Mouse (Mus musculus) liver, embryonic 15.5 days (tissue): ENCODE measurements around the gene Trim62. TPM values are rescaled to one million over a fixed set of nuclear protein-coding genes. Genes with fewer than 3 reads are reported as not detected.
A peak's percentile ranks its signal among the peaks of the same experiment; 100 is the strongest.
"Not testable (repeated sequence)": the region's sequence is repeated elsewhere in the genome, so short reads cannot be mapped to it uniquely, and the experiment has no call there.

Experiments
- ATAC-seq: fragments of 200-750 bp; cut with Nextera tagmentation; 2 replicates; pipeline ENCODE4 v1.8.0; 2017; ENCODE audit warnings: moderate number of reproducible peaks, mild to moderate bottlenecking, moderate library complexity; ENCODE audit not compliant: insufficient read depth
- H3K27ac ChIP-seq: fragments of 300-500 bp; sonication (generic); replicated peaks from 2 replicates; pipeline ENCODE4 v1.5.1; 2015; ENCODE audit warnings: mild to moderate bottlenecking, inconsistent platforms
- H3K27me3 ChIP-seq: fragments of 300-500 bp; sonication (generic); 2 replicates; pipeline ENCODE4 v1.6.1; 2015; ENCODE audit warnings: mild to moderate bottlenecking, inconsistent platforms
- H3K36me3 ChIP-seq: fragments of 300-500 bp; sonication (generic); replicated peaks from 2 replicates; pipeline ENCODE4 v1.6.1; 2015; ENCODE audit warnings: moderate library complexity, mild to moderate bottlenecking, inconsistent platforms
- H3K4me1 ChIP-seq: fragments of 300-500 bp; sonication (generic); replicated peaks from 2 replicates; pipeline ENCODE4 v1.6.1; 2015; ENCODE audit warnings: inconsistent platforms
- H3K4me2 ChIP-seq: fragments of 300-500 bp; sonication (generic); 2 replicates; pipeline ENCODE4 v1.6.1; 2015; ENCODE audit warnings: moderate library complexity, mild to moderate bottlenecking, inconsistent platforms
- H3K4me3 ChIP-seq: fragments of 300-500 bp; sonication (generic); replicated peaks from 2 replicates; pipeline ENCODE4 v1.5.1; 2015; ENCODE audit warnings: mild to moderate bottlenecking, inconsistent platforms
- H3K9ac ChIP-seq: fragments of 300-500 bp; sonication (generic); 2 replicates; pipeline ENCODE4 v1.6.1; 2015; ENCODE audit warnings: moderate library complexity, mild to moderate bottlenecking, inconsistent platforms
- H3K9me3 ChIP-seq: fragments of 300-500 bp; sonication (generic); replicated peaks from 2 replicates; pipeline ENCODE4 v1.6.1; 2016; ENCODE audit warnings: inconsistent platforms
- WGBS: fragments of 180-500 bp; shearing (Covaris S2); methylation state at CpG from one replicate; pipeline ENCODE4 v1.1.7; 2015; ENCODE audit warnings: mixed read lengths; ENCODE audit not compliant: insufficient replicate concordance; 5-methylcytosine and 5-hydroxymethylcytosine counted together
- polyA plus RNA-seq: library from polyadenylated mRNA; unstranded; fragments of >200 nt; fragmentation: Nextera tagmentation; extraction: Ambion mirVana; gene quantifications from 2 replicates; pipeline ENCODE4 v1.2.1, GENCODE M21; 2015

The Trim62 gene
- polyA plus RNA-seq, 1 experiment from 2014 or later, result 0.18 TPM

DNA sequence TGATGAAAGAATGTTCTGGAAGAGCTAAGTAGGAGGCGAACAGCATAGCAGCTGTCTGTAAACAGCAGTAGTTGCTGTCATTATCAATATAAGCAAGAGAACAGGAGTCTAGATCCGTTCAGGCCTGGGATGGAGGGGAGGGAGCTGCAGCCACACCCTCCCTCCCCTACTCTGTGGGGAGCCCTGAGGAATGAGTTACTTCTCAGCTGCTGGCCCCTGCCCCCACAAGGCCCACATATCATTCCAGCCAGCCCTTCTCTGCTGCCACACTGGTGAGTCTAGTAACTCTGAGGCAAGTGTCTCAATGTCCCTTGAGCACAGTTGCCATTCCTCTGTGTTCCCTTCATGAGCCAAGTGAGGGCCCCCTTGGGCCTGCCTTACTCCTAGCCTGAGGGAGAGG is 26.2 kb upstream of the Trim62 start:
- 19% methylated on average over 2 of the region's 2 CpGs for WGBS
- Histone ChIP-seq H3K27me3 (no peaks in the 10 kb centered on the region; the same call in 1 of the 2 replicates), H3K4me3 (no peak overlapping the region), H3K4me1 (peaks cover 48% of the 10 kb centered on the region), H3K36me3 (no peaks in the 10 kb centered on the region), H3K9me3 (no peaks in the 10 kb centered on the region), H3K9ac (peak overlapping the region; percentile 19), H3K4me2 (peak overlapping the region; percentile 40), H3K27ac (peak overlapping the region; percentile 90)
- peak; percentile 76 for ATAC-seq

GRCm38 (mm10) chr4:128858226-128858625 is 25.2 kb upstream of the Trim62 start:
- H3K9ac ChIP-seq, H3K36me3 ChIP-seq, H3K4me2 ChIP-seq, H3K4me3 ChIP-seq, H3K9me3 ChIP-seq, H3K27ac ChIP-seq, ATAC-seq, H3K27me3 ChIP-seq: not testable (repeated sequence)
- peaks cover 41% of the 10 kb centered on the region for H3K4me1 ChIP-seq

GRCm38 (mm10) chr4:128858878-128859277 is 24.5 kb upstream of the Trim62 start:
- H3K9ac ChIP-seq, result no peak overlapping the region
- H3K27me3 ChIP-seq, result peaks cover 2% of the 10 kb centered on the region; the same call in 1 of the 2 replicates
- H3K27ac ChIP-seq, result no peak overlapping the region
- H3K4me2 ChIP-seq, result no peak overlapping the region
- no peaks in the 10 kb centered on the region for H3K36me3 ChIP-seq
- H3K4me3 ChIP-seq, result no peak overlapping the region
- H3K4me1 ChIP-seq, result peaks cover 38% of the 10 kb centered on the region
- ATAC-seq, result no peak
- 58% methylated on average over 4 of the region's 4 CpGs for WGBS
- no peaks in the 10 kb centered on the region for H3K9me3 ChIP-seq

- WGBS, result 39% methylated on average over 19 of the region's 19 CpGs
- no peaks in the 10 kb centered on the region for H3K4me1 ChIP-seq
- H3K27me3 ChIP-seq, result peaks cover 41% of the 10 kb centered on the region
- no peak overlapping the region for H3K27ac ChIP-seq
- no peak overlapping the region for H3K9ac ChIP-seq
- no peak overlapping the region for H3K4me2 ChIP-seq
- H3K9me3 ChIP-seq, result no peaks in the 10 kb centered on the region
- ATAC-seq, result no peak
- no peaks in the 10 kb centered on the region for H3K36me3 ChIP-seq
- no peak overlapping the region for H3K4me3 ChIP-seq
Measured at GRCm38 (mm10) chr4:128872992-128873391, 10.4 kb upstream of the Trim62 start.

GRCm38 (mm10) chr4:128874062-128874461 is 9.3 kb upstream of the Trim62 start:
- H3K4me1 ChIP-seq, result no peaks in the 10 kb centered on the region
- no peaks in the 10 kb centered on the region for H3K9me3 ChIP-seq
- 79% methylated on average over 17 of the region's 17 CpGs for WGBS
- H3K27ac ChIP-seq, result no peak overlapping the region
- no peaks in the 10 kb centered on the region for H3K36me3 ChIP-seq
- H3K27me3 ChIP-seq, result peaks cover 51% of the 10 kb centered on the region
- no peak overlapping the region for H3K9ac ChIP-seq
- no peak overlapping the region for H3K4me2 ChIP-seq
- no peak overlapping the region for H3K4me3 ChIP-seq
- no peak for ATAC-seq

GRCm38 (mm10) chr4:128875439-128875838 is 7.9 kb upstream of the Trim62 start:
- no peaks in the 10 kb centered on the region for H3K36me3 ChIP-seq
- ATAC-seq, result no peak
- H3K4me1 ChIP-seq, result no peaks in the 10 kb centered on the region
- peaks cover 64% of the 10 kb centered on the region for H3K27me3 ChIP-seq
- 76% methylated on average over 11 of the region's 11 CpGs for WGBS
- no peaks in the 10 kb centered on the region for H3K9me3 ChIP-seq
- H3K4me3 ChIP-seq, result no peak overlapping the region
- no peak overlapping the region for H3K9ac ChIP-seq
- no peak overlapping the region for H3K27ac ChIP-seq
- H3K4me2 ChIP-seq, result no peak overlapping the region

- 33% methylated on average over 6 of the region's 6 CpGs for WGBS
- peaks cover 85% of the 10 kb centered on the region for H3K27me3 ChIP-seq
- no peaks in the 10 kb centered on the region for H3K9me3 ChIP-seq
- no peak for ATAC-seq
- no peak overlapping the region for H3K4me2 ChIP-seq
- no peaks in the 10 kb centered on the region for H3K4me1 ChIP-seq
- H3K27ac ChIP-seq, result no peak overlapping the region
- no peak overlapping the region for H3K4me3 ChIP-seq
- H3K36me3 ChIP-seq, result no peaks in the 10 kb centered on the region
- no peak overlapping the region for H3K9ac ChIP-seq
Measured at GRCm38 (mm10) chr4:128877520-128877919, 5.9 kb upstream of the Trim62 start.

GRCm38 (mm10) chr4:128878901-128879491 is 4.4 kb upstream of the Trim62 start:
- Histone ChIP-seq H3K9ac (no peak overlapping the region), H3K27me3 (peaks cover 92% of the 10 kb centered on the region), H3K4me3 (no peak overlapping the region), H3K27ac (no peak overlapping the region), H3K36me3 (no peaks in the 10 kb centered on the region), H3K9me3 (no peaks in the 10 kb centered on the region), H3K4me2 (no peak overlapping the region), H3K4me1 (peaks cover 9% of the 10 kb centered on the region)
- ATAC-seq, result no peak
- WGBS, result 35% methylated on average over 13 of the region's 13 CpGs

DNA sequence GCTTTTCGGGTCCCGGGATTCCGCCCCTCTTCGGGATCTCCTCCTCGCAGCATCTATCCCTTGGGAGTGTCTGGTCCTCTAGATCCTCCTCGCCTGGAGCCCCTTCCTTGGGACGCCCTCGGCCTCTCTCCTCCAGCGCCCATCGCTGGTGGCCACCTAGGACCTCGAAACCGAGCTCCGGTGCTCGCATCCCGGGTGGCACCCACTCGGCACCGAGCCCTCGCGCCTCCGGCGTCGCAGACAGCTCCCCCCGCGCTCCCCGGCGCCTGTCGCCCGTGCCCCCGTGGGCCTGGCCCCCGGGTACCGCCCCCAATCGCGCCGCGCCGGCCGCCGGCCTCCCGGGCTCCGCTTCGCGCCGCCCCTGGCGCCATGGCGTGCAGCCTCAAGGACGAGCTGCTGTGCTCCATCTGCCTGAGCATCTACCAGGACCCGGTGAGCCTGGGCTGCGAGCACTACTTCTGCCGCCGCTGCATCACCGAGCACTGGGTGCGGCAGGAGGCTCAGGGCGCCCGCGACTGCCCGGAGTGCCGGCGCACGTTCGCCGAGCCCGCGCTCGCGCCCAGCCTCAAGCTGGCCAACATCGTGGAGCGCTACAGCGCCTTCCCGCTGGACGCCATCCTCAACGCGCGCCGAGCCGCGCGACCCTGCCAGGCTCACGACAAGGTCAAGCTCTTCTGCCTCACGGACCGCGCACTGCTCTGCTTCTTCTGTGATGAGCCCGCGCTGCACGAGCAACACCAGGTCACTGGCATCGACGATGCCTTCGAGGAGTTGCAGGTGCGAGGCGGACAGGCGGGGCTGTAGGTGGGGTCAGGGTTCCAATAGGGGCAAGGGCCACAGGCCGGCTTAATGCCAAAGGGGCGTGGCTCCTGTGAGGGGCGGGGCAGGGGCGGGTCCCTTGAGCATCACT is 676 bp downstream of the Trim62 start:
- peaks cover 14% of the 10 kb centered on the region for H3K4me1 ChIP-seq
- peak overlapping the region; percentile 27; the same call in 1 of the 2 replicates for H3K9ac ChIP-seq
- H3K9me3 ChIP-seq, result no peaks in the 10 kb centered on the region
- peak overlapping the region; percentile 88 for H3K4me2 ChIP-seq
- no peaks in the 10 kb centered on the region for H3K36me3 ChIP-seq
- peaks cover 78% of the 10 kb centered on the region for H3K27me3 ChIP-seq
- peak overlapping the region; percentile 60 for H3K4me3 ChIP-seq
- H3K27ac ChIP-seq, result no peak overlapping the region
- WGBS, result under 1% methylated on average over 94 of the region's 94 CpGs
- ATAC-seq, result peak; percentile 31; the same call in 1 of the 2 replicates

DNA sequence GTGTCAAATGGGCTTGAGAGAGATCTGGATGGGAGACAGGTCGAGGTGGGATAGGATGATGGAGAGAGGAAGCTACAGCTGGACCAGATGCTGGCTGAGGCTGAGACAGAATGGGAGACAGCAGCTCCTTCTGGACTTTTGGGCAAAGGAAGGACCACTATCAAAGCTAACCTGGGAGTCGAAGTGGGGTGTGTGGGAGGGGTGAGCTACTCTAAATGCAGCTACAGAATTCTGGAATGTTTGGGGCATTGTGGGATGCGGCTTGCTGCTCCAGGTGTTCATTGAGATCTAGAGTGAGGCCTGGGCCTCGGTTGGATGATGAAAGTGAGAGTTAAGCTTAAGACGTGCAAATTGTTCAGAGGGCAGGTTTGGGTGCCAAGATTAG is 1.3 kb downstream of the Trim62 start:
- ATAC-seq, result no peak
- H3K27me3 ChIP-seq, result peaks cover 71% of the 10 kb centered on the region
- no peaks in the 10 kb centered on the region for H3K36me3 ChIP-seq
- H3K27ac ChIP-seq, result no peak overlapping the region
- peaks cover 14% of the 10 kb centered on the region for H3K4me1 ChIP-seq
- 48% methylated on average over 5 of the region's 5 CpGs for WGBS
- H3K9ac ChIP-seq, result no peak overlapping the region
- H3K9me3 ChIP-seq, result no peaks in the 10 kb centered on the region
- H3K4me3 ChIP-seq, result peak overlapping the region; percentile 60
- peak overlapping the region; percentile 88 for H3K4me2 ChIP-seq

GRCm38 (mm10) chr4:128885540-128885939 is 2.2 kb downstream of the Trim62 start:
- Histone ChIP-seq H3K4me2 (no peak overlapping the region), H3K9me3 (no peaks in the 10 kb centered on the region), H3K4me1 (peaks cover 14% of the 10 kb centered on the region), H3K27me3 (peaks cover 64% of the 10 kb centered on the region), H3K27ac (no peak overlapping the region), H3K36me3 (no peaks in the 10 kb centered on the region), H3K9ac (no peak overlapping the region), H3K4me3 (no peak overlapping the region)
- ATAC-seq, result no peak
- WGBS, result 71% methylated on average over 8 of the region's 8 CpGs
